Mouse (Mus musculus): ENCODE data around the gene Fam83g.

Gene Fam83g

DNA sequence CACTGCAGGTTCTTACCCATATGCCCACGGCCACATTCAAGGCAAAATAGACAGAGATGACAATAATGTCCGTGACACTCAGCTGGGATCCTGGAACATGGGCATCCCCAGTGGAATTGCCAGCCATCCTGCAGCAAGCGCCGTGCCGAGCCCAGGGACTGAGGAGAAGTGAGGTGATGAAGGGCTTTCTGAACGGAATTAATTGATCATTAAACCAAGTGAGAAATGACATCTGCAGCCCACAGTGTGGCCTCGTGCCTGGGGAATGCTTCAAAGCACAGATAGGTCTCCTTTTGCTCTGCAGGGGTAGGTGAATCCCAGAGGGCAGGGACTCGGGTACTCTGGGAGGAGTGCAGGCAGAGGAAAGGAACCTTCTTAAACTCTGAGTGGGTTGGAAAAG is 35.9 kb downstream of the Fam83g start:
- peak; percentile 62 to 69 for DNase-seq

DNA sequence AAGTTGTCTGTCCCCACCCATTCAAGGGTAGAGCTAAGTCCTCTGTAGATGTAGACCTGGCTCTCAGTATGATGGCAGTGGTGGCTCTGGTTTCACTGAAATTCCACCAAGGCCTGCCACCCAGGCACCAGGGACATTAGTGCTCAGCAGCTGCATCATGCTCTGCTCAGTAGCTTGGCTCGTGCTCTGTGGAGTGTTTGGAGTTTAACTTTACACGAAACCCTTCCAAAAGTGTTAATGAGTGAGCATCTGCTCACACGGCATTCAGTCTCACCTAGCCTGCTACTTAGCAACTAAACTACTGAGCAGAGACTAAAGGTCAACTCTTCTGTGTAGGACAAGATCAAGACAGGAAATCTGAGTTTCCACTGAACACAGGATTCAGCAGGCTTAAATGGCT is 36.7 kb downstream of the Fam83g start, which contains the start of gene Slc5a10:
TSS of gene Slc5a10 (minus strand) at position 191 of the 400 bp plus-strand sequence.
- peak; percentile 69 to 81 for DNase-seq

DNA sequence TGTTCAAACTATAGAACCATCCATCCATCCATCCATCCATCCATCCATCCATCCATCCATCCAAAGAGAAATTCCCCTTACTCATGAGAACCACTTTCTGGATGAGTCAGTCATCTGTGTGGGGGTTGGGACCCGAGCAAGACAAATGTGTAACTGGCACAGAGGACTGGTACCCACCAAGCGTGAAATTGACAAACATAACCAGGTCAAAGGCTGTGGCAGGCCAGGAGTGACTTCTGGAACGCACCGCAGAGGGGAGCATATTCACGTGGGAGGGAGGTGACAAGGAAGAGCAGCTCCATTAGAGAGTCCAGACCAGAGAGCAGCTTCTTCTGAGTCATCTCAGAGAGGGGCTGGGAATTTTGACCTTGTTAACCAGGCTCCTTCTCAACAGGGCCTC is 38.2 kb downstream of the Fam83g start:
- peak; percentile 77 to 84 for DNase-seq

DNA sequence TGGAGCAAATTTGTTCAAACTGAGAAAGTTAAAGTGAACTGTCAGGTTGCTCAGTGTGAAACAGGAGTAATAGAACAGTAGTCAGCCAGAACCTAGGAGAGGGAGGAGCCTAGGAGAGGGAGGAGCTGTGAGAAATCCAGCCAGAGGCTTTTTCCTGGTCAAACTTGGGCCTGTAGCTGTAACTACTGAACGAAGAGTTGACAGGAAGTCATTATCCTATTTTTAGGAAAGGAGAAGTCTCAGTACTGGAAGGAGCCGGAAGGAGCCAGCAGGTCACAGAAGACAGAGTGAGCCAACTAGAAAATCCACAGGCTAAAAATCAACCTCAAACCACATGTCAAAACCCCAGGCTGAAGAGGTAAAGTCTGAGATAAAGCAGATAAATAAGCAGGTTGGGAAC is 44.1 kb downstream of the Fam83g start:
- DNase-seq: peak; percentile 63 to 76

DNA sequence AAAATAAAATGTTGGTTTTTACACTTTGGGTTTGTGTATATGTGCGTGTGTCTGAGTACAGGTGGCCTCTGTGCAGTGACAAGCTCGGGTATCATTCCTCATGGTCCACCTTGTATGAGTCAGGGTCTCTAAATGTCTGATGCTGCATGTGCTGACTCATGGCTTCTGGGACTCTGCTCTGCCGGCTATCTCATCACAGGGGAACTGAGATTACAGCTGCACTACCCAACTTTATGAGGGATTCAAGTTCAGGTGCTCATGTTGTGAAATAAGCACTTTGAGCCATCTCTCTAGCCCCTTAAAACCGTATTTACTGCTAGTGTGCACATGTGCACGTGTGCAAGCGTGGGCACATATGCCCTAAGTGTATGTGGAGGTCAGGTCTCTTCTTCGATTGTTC is 48.8 kb downstream of the Fam83g start:
- DNase-seq: no peak

DNA sequence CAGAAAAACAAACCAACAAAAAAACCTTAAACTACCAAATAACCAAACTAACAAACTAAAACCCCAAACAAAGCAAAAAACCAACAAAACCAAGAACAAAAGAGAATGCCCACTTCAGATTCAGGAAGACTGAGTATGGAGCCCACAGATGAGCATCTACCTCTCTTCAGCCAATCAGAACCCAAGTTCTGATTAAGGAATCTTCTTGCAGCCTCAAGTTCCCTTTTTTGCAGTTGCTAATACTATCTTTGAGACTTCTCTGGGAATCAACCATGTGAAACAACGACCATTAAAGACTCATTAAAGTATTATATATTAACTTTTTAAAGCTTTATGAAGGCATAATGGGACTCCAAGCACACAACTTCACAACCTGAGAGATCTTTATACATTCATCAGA is 53.4 kb downstream of the Fam83g start:
- no peak for DNase-seq

DNA sequence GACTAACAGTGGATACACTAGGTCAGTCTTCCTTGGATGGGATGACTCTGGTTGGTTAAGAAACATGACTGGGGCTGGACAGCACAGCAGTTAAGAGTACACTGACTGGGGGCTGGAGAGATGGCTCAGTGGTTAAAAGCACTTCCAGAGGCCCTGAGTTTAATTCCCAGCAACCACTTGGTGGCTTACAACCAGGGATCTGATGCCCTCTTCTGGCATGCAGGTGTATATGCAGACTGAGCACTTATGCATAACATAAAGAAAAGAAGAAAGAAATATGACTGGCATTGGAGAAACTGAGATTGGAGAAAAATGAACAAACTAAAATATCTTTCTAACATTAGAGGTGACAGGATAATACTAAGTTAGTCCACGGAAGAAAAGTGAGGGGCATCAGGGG is 56.6 kb downstream of the Fam83g start:
- no peak for DNase-seq

DNA sequence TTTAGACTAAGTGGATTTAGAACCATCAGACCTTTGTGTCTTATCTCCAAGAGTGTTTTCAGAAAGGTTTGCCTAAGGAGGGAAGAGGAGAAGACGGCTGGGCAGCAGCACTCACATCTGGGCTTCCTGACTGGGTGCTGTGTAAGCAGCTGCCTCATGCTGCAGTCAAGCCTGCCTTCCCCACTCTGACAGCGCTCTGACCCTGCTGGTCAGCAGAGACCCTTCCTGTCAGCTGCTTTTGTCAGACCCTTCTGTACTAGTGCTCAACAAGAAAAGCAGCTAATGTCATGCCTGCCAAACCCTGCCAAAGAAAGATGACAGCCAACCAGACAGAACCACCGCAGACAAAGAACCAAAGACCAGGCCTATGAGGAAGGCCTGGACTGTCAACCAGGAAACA is 59.9 kb downstream of the Fam83g start:
- no peak for DNase-seq

DNA sequence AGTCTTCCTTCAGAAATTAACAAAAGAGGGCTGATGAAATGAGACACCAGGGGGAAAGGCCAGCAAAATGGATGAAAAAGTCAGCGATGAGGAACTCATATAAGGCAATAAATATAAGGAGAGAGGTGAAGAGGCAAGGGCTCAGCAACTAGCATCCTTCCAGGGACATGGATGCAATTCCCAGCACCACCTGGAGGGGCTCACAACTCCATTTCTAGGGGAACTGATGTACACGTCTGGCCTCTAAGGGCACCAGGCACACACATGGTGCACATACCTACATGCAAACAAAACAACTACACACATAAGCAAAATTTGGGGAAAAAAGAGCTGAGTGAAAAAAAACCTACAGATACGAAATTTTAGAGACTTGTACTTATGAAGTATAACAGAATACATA is 60.6 kb downstream of the Fam83g start:
- no peak for DNase-seq

DNA sequence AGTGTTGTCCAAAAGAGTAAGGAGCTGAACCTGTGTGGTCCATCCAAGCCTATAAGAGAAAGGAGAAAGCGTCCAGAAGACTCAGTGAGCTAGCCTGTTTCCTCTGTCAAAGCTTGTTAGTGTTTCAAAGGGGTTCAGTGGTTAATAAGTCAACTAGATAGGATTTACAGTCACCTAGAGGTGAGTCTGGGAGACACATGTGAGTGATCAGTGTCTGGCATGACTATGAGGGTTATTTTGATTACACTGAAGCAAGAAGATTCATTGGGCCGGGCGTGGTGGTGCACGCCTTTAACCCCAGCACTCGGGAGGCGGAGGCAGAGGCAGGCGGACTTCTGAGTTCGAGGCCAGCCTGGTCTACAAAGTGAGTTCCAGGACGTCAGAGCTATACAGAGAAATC is 61.9 kb downstream of the Fam83g start:
- peak in 1 of 2 experiments; percentile 32 for DNase-seq

DNA sequence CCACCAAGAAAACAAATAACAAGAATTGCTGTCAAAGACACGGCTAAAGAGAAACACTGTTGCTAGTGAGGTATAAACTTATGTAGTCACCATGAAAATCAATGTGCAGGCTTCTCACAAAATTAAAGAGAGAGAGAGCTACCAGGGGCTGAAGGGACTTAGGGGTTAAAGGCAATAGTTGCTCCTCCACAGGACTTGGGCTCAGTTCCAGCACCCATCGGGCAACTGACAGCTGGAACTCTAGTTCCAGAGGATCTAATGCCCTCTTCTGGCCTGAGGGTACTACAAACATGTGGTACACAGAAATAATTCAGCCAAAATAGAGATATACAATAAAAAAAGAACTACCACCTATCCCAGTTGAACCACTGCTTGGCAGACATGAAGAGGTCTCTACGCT is 63.3 kb downstream of the Fam83g start:
- peak; percentile 17 to 54 for DNase-seq

DNA sequence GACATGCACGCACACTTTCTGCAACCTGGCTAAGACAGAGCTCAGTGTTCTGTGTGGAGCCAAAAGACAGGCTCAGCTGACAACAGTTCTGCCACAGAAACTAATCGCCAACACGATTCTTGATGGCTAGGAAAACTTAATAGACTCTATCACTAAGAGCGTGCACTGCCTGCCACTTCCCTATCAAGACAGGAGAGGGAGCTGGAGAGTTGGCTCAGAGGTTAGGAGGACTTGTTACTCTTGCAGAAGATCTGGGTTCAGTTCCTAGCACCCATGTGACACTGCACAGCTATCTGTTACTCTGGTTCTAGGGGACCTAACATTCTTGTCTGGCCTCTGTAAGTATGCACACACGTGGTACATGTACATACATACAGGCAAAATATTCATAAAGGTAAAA is 67.7 kb downstream of the Fam83g start:
- peak; percentile 24 to 37 for DNase-seq

DNA sequence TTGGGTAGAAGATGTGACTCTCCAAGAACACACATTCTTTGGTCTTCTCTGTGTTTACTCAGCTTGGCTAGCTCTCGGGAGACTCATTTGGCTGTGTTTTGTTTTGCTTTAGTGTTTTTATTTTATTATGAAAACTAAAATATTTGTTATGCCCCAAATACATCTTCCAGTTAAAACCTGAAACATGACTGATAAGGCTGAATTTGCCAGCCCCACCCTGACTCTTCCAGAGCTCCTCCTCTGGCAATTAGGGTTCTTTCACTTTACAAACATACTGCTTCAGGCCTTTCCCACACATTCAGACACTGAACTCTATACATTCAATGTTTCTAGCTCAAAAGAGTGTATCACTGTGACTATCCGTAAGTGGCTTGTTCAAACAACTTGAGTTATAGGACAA is 73.3 kb downstream of the Fam83g start:
- no peak for DNase-seq

Measured in kidney, postnatal 36 days (tissue).